Mouse (Mus musculus) liver, adult 2 months (tissue): ENCODE measurements at regions not wholly inside any gene's neighbourhood (a gene's known extent, or its start where the extent isn't known, plus 50 kb on each side); places are given as distances from the start of the nearest gene placed in this dataset.

Source experiments
- DNase-seq: peaks from one replicate; pipeline ENCODE4 v3.0.0-alpha.2; 2011; ENCODE audit warnings: low read depth, low spot score; ENCODE audit errors: extremely low read depth
- H3K27ac ChIP-seq: fragments of 200-500 bp; replicated peaks from 2 replicates; pipeline ENCODE4 v1.5.1; 2012; ENCODE audit warnings: low read depth, mild to moderate bottlenecking, control low read depth, inconsistent platforms, low read length; ENCODE audit not compliant: insufficient read depth
- H3K27me3 ChIP-seq: fragments of 200-500 bp; 2 replicates; pipeline ENCODE4 v1.6.1; 2012; ENCODE audit warnings: mild to moderate bottlenecking, moderate library complexity, low read length, inconsistent platforms; ENCODE audit not compliant: control insufficient read depth, insufficient read depth
- H3K36me3 ChIP-seq: fragments of 200-500 bp; 2 replicates; pipeline ENCODE4 v1.6.1; 2012; ENCODE audit warnings: low read length, inconsistent platforms; ENCODE audit not compliant: control insufficient read depth, insufficient read depth
- H3K4me1 ChIP-seq: fragments of 200-500 bp; 2 replicates; pipeline ENCODE4 v1.6.1; 2011; ENCODE audit warnings: low read length; ENCODE audit not compliant: control insufficient read depth, insufficient read depth
- H3K4me3 ChIP-seq: fragments of 200-500 bp; 2 replicates; pipeline ENCODE4 v1.5.1; 2011; ENCODE audit warnings: low read depth, mild to moderate bottlenecking, control low read depth, low read length, moderate library complexity; ENCODE audit not compliant: insufficient read depth
- H3K79me2 ChIP-seq: fragments of 200-500 bp; 2 replicates; pipeline ENCODE4 v1.6.1; 2012; ENCODE audit warnings: inconsistent platforms, mild to moderate bottlenecking, low read length, moderate library complexity; ENCODE audit not compliant: control insufficient read depth, insufficient read depth
- H3K9ac ChIP-seq: fragments of 200-500 bp; 2 replicates; pipeline ENCODE4 v1.6.1; 2012; ENCODE audit warnings: low read depth, mild to moderate bottlenecking, control low read depth, inconsistent platforms, low read length
- CTCF ChIP-seq: fragments of 200-500 bp; IDR thresholded peaks from 2 replicates; pipeline ENCODE4 v1.5.1; 2011; ENCODE audit warnings: low read depth, low read length, control low read depth
- POLR2A ChIP-seq: fragments of 200-500 bp; IDR thresholded peaks from 2 replicates; pipeline ENCODE4 v1.6.1; 2011; ENCODE audit warnings: low read length, control low read depth; ENCODE audit not compliant: insufficient read depth; ENCODE audit errors: extremely low read depth
- WGBS: fragments of 180-500 bp; shearing (Covaris S2); methylation state at CpG from one replicate; pipeline ENCODE4 v1.1.7; 2018; 5-methylcytosine and 5-hydroxymethylcytosine counted together

DNA sequence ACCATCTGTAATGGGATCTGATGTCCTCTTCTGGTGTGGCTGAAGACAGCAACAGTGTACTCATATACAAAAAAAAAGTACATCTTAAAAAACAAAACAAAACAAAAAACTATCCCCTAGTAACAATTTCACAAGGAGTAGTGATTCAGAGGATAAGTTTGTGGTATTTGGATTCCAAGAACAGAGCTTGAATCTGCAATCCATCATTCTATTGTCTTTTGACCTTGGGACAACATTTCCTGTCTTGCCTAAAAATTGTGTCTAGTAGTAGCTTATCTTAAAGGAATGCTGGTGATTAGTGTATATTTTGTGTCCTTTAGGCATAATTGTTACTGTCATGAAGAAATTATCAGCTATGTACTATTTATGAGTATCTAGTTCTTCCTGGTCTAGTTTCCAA is 404.1 kb upstream of the Nr5a2 start:
- H3K4me3 ChIP-seq = no peak overlapping the region
- H3K4me1 ChIP-seq = no peaks in the 10 kb centered on the region
- no peaks in the 10 kb centered on the region for H3K36me3 ChIP-seq
- H3K79me2 ChIP-seq = no peaks in the 10 kb centered on the region
- TF ChIP-seq CTCF (no peak), POLR2A (no peak)
- H3K27me3 ChIP-seq = no peaks in the 10 kb centered on the region
- no peak for DNase-seq
- H3K9ac ChIP-seq = no peak overlapping the region
- no peak overlapping the region for H3K27ac ChIP-seq

DNA sequence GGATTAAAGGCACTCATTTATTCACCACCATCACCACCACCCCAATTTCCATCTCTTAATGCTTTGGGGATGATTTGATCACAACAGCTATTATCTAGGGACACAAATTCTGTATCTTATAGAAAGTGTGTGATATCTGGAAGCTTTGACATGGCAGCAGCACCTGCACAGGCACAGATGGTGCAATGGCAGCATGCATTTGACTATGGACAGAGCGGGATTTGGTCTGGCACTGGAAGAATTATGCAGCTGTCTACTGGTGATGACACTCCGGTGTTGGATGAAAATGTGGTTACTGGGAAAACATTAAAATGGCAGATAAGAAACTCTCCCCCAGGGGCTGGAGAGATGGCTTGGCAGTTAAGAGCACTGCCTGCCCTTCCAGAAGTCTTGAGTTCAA is 403.7 kb upstream of the Nr5a2 start:
- no peaks in the 10 kb centered on the region for H3K4me1 ChIP-seq
- no peak overlapping the region for H3K9ac ChIP-seq
- no peak for DNase-seq
- H3K36me3 ChIP-seq = no peaks in the 10 kb centered on the region
- H3K4me3 ChIP-seq = no peak overlapping the region
- TF ChIP-seq POLR2A (no peak), CTCF (no peak)
- 96% methylated on average over 2 of the region's 2 CpGs for WGBS
- H3K27ac ChIP-seq = no peak overlapping the region
- H3K79me2 ChIP-seq = no peaks in the 10 kb centered on the region
- H3K27me3 ChIP-seq = no peaks in the 10 kb centered on the region

DNA sequence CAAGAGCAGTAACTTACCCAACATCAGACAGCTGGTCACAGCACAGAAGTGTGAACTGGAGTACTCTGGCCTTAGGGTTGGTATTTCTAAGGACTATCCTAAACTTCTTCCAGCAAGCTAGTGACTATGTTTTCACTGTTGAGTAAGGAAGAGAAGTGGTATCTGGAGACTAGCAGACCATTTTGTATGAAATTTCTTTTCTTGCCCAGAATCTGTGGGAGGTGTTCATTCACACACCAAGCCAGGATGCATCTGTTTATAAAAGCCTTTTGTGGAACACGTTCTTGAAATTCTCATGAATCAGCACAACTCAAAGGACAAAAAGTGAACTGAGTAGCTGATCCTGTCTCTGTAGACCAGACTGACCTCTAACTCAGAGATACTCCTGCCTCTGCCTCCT is 403.3 kb upstream of the Nr5a2 start:
- WGBS = 53% methylated on average over 1 of the region's 1 CpGs

DNA sequence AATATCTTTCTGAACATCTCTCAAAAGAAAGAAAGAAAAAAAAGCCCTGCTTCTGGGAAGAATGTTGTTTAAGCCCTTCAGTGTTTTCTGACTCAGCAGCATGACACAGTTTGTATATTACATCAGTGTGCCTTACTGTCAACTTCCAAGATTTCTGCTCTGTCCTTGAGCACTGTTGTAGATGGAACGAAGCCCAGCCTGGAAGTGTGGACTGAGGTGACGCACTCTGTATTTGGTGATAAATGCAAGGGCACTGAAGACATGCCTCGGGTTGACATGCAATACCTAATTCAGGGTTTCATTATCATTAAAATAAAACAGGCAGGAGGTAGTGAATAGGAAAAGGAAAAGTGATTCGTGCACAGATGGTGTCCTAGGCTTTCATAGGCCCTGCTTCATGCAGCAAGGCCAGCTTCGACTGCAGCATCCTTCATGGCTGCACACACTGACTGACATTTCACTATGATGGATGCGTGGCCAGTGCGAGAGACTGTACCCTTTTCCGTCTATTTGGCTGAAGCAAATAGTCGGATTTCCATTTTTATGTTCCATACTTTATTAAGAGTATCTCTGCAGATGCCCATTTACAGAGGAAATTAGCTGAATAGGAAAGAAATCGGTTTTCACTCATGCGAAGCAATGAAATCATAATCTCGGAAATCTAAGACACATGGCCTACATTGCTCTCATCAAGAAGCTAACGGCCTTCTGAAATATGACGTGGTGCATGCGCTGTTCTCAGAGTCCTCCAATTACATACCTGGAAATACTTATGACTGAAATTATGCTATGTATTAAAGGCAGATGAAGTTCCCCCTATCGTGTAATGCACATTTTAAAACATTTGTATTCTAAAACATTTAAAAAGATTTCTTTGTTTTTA is 400.7 kb upstream of the Nr5a2 start:
- Histone ChIP-seq H3K79me2 (no peaks in the 10 kb centered on the region), H3K9ac (no peak overlapping the region), H3K27ac (no peak overlapping the region), H3K27me3 (no peaks in the 10 kb centered on the region), H3K4me3 (no peak overlapping the region), H3K36me3 (no peaks in the 10 kb centered on the region), H3K4me1 (no peaks in the 10 kb centered on the region)
- TF ChIP-seq POLR2A (no peak), CTCF (no peak)
- 91% methylated on average over 16 of the region's 16 CpGs for WGBS
- DNase-seq = no peak

More for the DNA sequence above, 403.3 kb upstream of the Nr5a2 start:
- no peaks in the 10 kb centered on the region for H3K79me2 ChIP-seq
- H3K4me3 ChIP-seq = no peak overlapping the region
- no peaks in the 10 kb centered on the region for H3K36me3 ChIP-seq
- H3K27ac ChIP-seq = no peak overlapping the region
- TF ChIP-seq POLR2A (no peak), CTCF (no peak)
- no peaks in the 10 kb centered on the region for H3K4me1 ChIP-seq
- DNase-seq = no peak
- H3K27me3 ChIP-seq = no peaks in the 10 kb centered on the region
- no peak overlapping the region for H3K9ac ChIP-seq

DNA sequence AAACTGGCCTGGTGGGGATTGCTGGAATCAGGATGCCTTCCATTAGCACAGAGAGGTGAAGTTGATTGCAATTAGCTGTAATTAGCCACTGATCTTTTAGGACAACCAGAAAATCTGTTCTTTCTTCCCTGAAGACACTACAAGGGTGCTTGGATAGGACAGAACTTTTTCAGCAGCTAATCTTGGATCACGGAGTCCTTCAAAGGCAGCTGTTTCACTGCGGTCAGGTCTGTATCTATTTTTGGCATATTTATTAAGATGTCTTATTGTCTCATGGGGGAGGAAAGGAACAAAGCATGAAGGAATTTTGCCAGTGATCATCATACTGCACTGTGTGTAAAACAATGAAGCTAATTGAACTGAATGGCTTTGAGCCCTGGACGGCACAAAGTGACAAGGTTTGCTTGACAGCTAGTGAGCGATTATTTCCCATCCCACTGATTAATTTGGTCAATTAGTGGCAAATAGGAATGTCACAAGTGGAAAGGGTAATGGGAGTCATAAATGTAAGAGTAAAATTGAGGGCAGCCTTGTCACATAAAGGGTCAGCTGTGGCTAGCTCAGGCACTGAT is 395.8 kb upstream of the Nr5a2 start:
- H3K4me1 ChIP-seq = no peaks in the 10 kb centered on the region
- DNase-seq = no peak
- no peak overlapping the region for H3K4me3 ChIP-seq
- no peak overlapping the region for H3K9ac ChIP-seq
- TF ChIP-seq CTCF (no peak), POLR2A (no peak)
- no peaks in the 10 kb centered on the region for H3K79me2 ChIP-seq
- no peaks in the 10 kb centered on the region for H3K36me3 ChIP-seq
- no peaks in the 10 kb centered on the region for H3K27me3 ChIP-seq
- H3K27ac ChIP-seq = no peak overlapping the region
- 85% methylated on average over 4 of the region's 4 CpGs for WGBS
